Mouse (Mus musculus): ENCODE measurements at regions not wholly inside any gene's neighbourhood (a gene's known extent, or its start where the extent isn't known, plus 50 kb on each side); places are given as distances from the start of the nearest gene placed in this dataset.
A peak's percentile ranks its signal among the peaks of the same experiment; 100 is the strongest.

DNA sequence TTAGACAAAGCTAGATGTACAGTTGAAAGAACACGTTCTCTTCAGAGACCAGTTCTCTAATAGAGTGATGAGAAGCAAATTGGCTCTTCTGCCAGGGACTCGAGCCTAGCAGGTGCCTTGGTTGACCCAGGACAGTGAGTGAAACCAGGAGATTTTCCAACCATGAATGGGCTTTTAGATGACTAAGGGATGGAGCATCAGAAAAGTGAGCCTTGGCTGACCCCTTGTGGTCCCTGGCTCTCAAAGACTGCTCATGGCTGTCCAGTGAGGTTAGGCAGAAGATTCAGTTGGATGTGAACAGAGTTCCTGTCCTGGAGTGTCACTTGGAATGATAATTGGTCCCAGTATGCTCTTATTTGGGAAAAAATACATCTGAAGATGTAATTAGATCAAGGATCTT lies 64.3 kb upstream of the Vash1 start:
- Histone ChIP-seq H3K36me3 (ENCODE audit: control insufficient read depth, insufficient read depth, low read length) (no peaks in the 10 kb centered on the region), H3K9ac (ENCODE audit: low read depth, low read length) (no peak overlapping the region), H3K4me2 (ENCODE audit: low read depth, low read length) (no peak overlapping the region), H3K27ac (replicated peaks; ENCODE audit: low read depth, low read length) (no peak overlapping the region), H3K4me3 (ENCODE audit: low read depth, low read length) (no peak overlapping the region), H3K27me3 (replicated peaks; ENCODE audit: control insufficient read depth, insufficient read depth, low read length) (no peaks in the 10 kb centered on the region), H3K9me3 (ENCODE audit: control insufficient read depth, low read length) (no peaks in the 10 kb centered on the region), H3K4me1 (ENCODE audit: control insufficient read depth, insufficient read depth, low read length) (no peaks in the 10 kb centered on the region)
- WGBS, result 43% methylated on average over 2 of the region's 2 CpGs
- peak; percentile 56 for DNase-seq (ENCODE audit: low spot score)
- ATAC-seq (ENCODE audit: low read depth), result peak; percentile 33; the same call in 1 of the 2 replicates

GRCm38 (mm10) chr12:86616327-86616726 lies 62.2 kb upstream of the Vash1 start:
- Histone ChIP-seq H3K9me3 (ENCODE audit: control insufficient read depth, low read length) (no peaks in the 10 kb centered on the region), H3K4me1 (ENCODE audit: control insufficient read depth, insufficient read depth, low read length) (no peaks in the 10 kb centered on the region), H3K4me2 (ENCODE audit: low read depth, low read length) (no peak overlapping the region), H3K27ac (replicated peaks; ENCODE audit: low read depth, low read length) (no peak overlapping the region), H3K4me3 (ENCODE audit: low read depth, low read length) (no peak overlapping the region), H3K27me3 (replicated peaks; ENCODE audit: control insufficient read depth, insufficient read depth, low read length) (no peaks in the 10 kb centered on the region), H3K9ac (ENCODE audit: low read depth, low read length) (no peak overlapping the region), H3K36me3 (ENCODE audit: control insufficient read depth, insufficient read depth, low read length) (no peaks in the 10 kb centered on the region)
- DNase-seq (ENCODE audit: low spot score) (peak; percentile 8), ATAC-seq (ENCODE audit: low read depth) (no peak)
- 87% methylated on average over 3 of the region's 3 CpGs for WGBS

DNA sequence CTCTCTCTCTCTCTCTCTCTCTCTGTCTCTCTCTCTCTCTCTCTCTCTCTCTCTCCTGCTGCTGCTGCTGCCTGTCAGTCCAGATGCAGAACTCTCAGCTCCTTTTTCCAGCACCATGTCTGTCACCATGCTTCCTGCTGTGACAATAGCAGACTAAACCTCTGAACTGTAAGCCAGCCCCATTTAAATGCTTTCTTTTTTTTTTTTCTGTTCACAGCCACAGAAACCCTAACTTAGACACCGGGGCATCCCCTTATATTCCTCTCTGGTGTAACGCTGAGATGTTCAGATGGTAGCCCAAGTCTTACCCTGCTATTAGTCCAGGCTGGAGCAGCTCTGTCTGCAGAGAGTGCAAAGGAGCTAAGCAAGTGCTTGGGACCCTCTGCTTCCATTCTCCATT lies 54.3 kb upstream of the Vash1 start:
- Histone ChIP-seq H3K27me3 (replicated peaks; ENCODE audit: control insufficient read depth, insufficient read depth, low read length) (no peaks in the 10 kb centered on the region), H3K9me3 (ENCODE audit: control insufficient read depth, low read length) (no peaks in the 10 kb centered on the region), H3K4me3 (ENCODE audit: low read depth, low read length) (no peak overlapping the region), H3K36me3 (ENCODE audit: control insufficient read depth, insufficient read depth, low read length) (no peaks in the 10 kb centered on the region), H3K4me1 (ENCODE audit: control insufficient read depth, insufficient read depth, low read length) (no peaks in the 10 kb centered on the region), H3K9ac (ENCODE audit: low read depth, low read length) (no peak overlapping the region), H3K4me2 (ENCODE audit: low read depth, low read length) (no peak overlapping the region), H3K27ac (replicated peaks; ENCODE audit: low read depth, low read length) (no peak overlapping the region)
- WGBS, result 76% methylated on average over 2 of the region's 2 CpGs
- DNase-seq (ENCODE audit: low spot score) (no peak), ATAC-seq (ENCODE audit: low read depth) (no peak)

DNA sequence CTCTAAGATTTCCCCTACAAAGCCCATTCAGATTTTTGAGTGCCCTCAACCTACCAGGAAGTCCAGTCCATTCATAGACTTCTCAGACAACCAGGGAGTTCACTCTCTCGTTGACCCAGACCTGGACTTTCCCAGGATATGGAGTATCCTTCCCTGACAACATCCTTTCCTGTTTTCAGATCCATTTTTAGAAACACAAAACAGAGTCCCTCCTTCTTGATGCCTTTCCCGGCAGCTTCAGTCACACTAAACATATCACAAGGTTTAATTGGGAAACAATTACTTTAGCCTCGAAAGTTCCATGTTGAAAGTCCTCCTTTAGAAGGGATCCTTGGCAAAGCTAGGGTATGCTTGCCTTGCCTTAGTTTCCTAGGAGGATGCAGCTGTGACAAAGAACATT lies 51.8 kb upstream of the Vash1 start:
- ATAC-seq (ENCODE audit: low read depth), result no peak
- H3K27ac ChIP-seq (replicated peaks; ENCODE audit: low read depth, low read length), result no peak overlapping the region

GRCm38 (mm10) chr12:86628050-86628782 lies 50.3 kb upstream of the Vash1 start:
- Histone ChIP-seq H3K9me3 (ENCODE audit: control insufficient read depth, low read length) (no peaks in the 10 kb centered on the region), H3K27ac (replicated peaks; ENCODE audit: low read depth, low read length) (no peak overlapping the region), H3K4me2 (ENCODE audit: low read depth, low read length) (no peak overlapping the region), H3K9ac (ENCODE audit: low read depth, low read length) (no peak overlapping the region), H3K27me3 (replicated peaks; ENCODE audit: control insufficient read depth, insufficient read depth, low read length) (no peaks in the 10 kb centered on the region), H3K4me1 (ENCODE audit: control insufficient read depth, insufficient read depth, low read length) (no peaks in the 10 kb centered on the region), H3K4me3 (ENCODE audit: low read depth, low read length) (no peak overlapping the region), H3K36me3 (ENCODE audit: control insufficient read depth, insufficient read depth, low read length) (no peaks in the 10 kb centered on the region)
- ATAC-seq (ENCODE audit: low read depth), result no peak
- no peak for DNase-seq (ENCODE audit: low spot score)
- WGBS, result 76% methylated on average over 10 of the region's 10 CpGs

More for the DNA sequence above, 51.8 kb upstream of the Vash1 start:
- DNase-seq (ENCODE audit: low spot score), result no peak
- H3K36me3 ChIP-seq (ENCODE audit: control insufficient read depth, insufficient read depth, low read length), result no peaks in the 10 kb centered on the region
- H3K27me3 ChIP-seq (replicated peaks; ENCODE audit: control insufficient read depth, insufficient read depth, low read length), result no peaks in the 10 kb centered on the region
- H3K4me3 ChIP-seq (ENCODE audit: low read depth, low read length), result no peak overlapping the region
- no peak overlapping the region for H3K4me2 ChIP-seq (ENCODE audit: low read depth, low read length)
- H3K9ac ChIP-seq (ENCODE audit: low read depth, low read length), result no peak overlapping the region
- WGBS, result 52% methylated on average over 3 of the region's 3 CpGs
- H3K4me1 ChIP-seq (ENCODE audit: control insufficient read depth, insufficient read depth, low read length), result no peaks in the 10 kb centered on the region
- H3K9me3 ChIP-seq (ENCODE audit: control insufficient read depth, low read length), result no peaks in the 10 kb centered on the region

Measured in embryonic facial prominence, embryonic 14.5 days (tissue).